Mouse (Mus musculus) liver, embryonic 15.5 days (tissue): ENCODE results near the gene Gm37240. TPM values are rescaled to one million over a fixed set of nuclear protein-coding genes. Genes with fewer than 3 reads are reported as not detected.

Experiments used
- ATAC-seq: fragments of 200-750 bp; cut with Nextera tagmentation; 2 replicates; pipeline ENCODE4 v1.8.0; 2017; ENCODE audit warnings: moderate number of reproducible peaks, mild to moderate bottlenecking, moderate library complexity; ENCODE audit not compliant: insufficient read depth
- H3K27ac ChIP-seq: fragments of 300-500 bp; sonication (generic); replicated peaks from 2 replicates; pipeline ENCODE4 v1.5.1; 2015; ENCODE audit warnings: mild to moderate bottlenecking, inconsistent platforms
- H3K27me3 ChIP-seq: fragments of 300-500 bp; sonication (generic); 2 replicates; pipeline ENCODE4 v1.6.1; 2015; ENCODE audit warnings: mild to moderate bottlenecking, inconsistent platforms
- H3K36me3 ChIP-seq: fragments of 300-500 bp; sonication (generic); replicated peaks from 2 replicates; pipeline ENCODE4 v1.6.1; 2015; ENCODE audit warnings: moderate library complexity, mild to moderate bottlenecking, inconsistent platforms
- H3K4me1 ChIP-seq: fragments of 300-500 bp; sonication (generic); replicated peaks from 2 replicates; pipeline ENCODE4 v1.6.1; 2015; ENCODE audit warnings: inconsistent platforms
- H3K4me2 ChIP-seq: fragments of 300-500 bp; sonication (generic); 2 replicates; pipeline ENCODE4 v1.6.1; 2015; ENCODE audit warnings: moderate library complexity, mild to moderate bottlenecking, inconsistent platforms
- H3K4me3 ChIP-seq: fragments of 300-500 bp; sonication (generic); replicated peaks from 2 replicates; pipeline ENCODE4 v1.5.1; 2015; ENCODE audit warnings: mild to moderate bottlenecking, inconsistent platforms
- H3K9ac ChIP-seq: fragments of 300-500 bp; sonication (generic); 2 replicates; pipeline ENCODE4 v1.6.1; 2015; ENCODE audit warnings: moderate library complexity, mild to moderate bottlenecking, inconsistent platforms
- H3K9me3 ChIP-seq: fragments of 300-500 bp; sonication (generic); replicated peaks from 2 replicates; pipeline ENCODE4 v1.6.1; 2016; ENCODE audit warnings: inconsistent platforms
- WGBS: fragments of 180-500 bp; shearing (Covaris S2); methylation state at CpG from one replicate; pipeline ENCODE4 v1.1.7; 2015; ENCODE audit warnings: mixed read lengths; ENCODE audit not compliant: insufficient replicate concordance; 5-methylcytosine and 5-hydroxymethylcytosine counted together
- polyA plus RNA-seq: library from polyadenylated mRNA; unstranded; fragments of >200 nt; fragmentation: Nextera tagmentation; extraction: Ambion mirVana; gene quantifications from 2 replicates; pipeline ENCODE4 v1.2.1, GENCODE M21; 2015

Gene Gm37240
- polyA plus RNA-seq, 1 experiment from 2014 or later: 0.24 TPM

- peak overlapping the region; percentile 88 for H3K27ac ChIP-seq
- no peaks in the 10 kb centered on the region for H3K9me3 ChIP-seq
- peaks cover 30% of the 10 kb centered on the region for H3K36me3 ChIP-seq
- peaks cover 71% of the 10 kb centered on the region for H3K27me3 ChIP-seq
- peak overlapping the region; percentile 82 for H3K4me3 ChIP-seq
- H3K4me2 ChIP-seq: peak overlapping the region; percentile 94
- peak; percentile 74 for ATAC-seq
- WGBS: 4% methylated on average over 12 of the region's 12 CpGs
- peaks cover 65% of the 10 kb centered on the region for H3K4me1 ChIP-seq
- peak overlapping the region; percentile 93 for H3K9ac ChIP-seq
These were observed 1408.4 kb downstream of the Gm37240 start for GRCm38 (mm10) chr3:84478896-84479292.

GRCm38 (mm10) chr3:84478195-84478594 is 1409.1 kb downstream of the Gm37240 start:
- peaks cover 37% of the 10 kb centered on the region for H3K36me3 ChIP-seq
- H3K9me3 ChIP-seq: no peaks in the 10 kb centered on the region
- peak overlapping the region; percentile 82 for H3K4me3 ChIP-seq
- H3K27ac ChIP-seq: peak overlapping the region; percentile 88
- peaks cover 71% of the 10 kb centered on the region for H3K27me3 ChIP-seq
- H3K4me2 ChIP-seq: peak overlapping the region; percentile 94
- WGBS: 9% methylated on average over 7 of the region's 7 CpGs
- H3K4me1 ChIP-seq: peaks cover 72% of the 10 kb centered on the region
- peak; percentile 59 for ATAC-seq
- H3K9ac ChIP-seq: peak overlapping the region; percentile 93

GRCm38 (mm10) chr3:84477498-84477897 is 1409.8 kb downstream of the Gm37240 start:
- H3K27me3 ChIP-seq: peaks cover 65% of the 10 kb centered on the region
- peak overlapping the region; percentile 94 for H3K4me2 ChIP-seq
- H3K9ac ChIP-seq: peak overlapping the region; percentile 93
- H3K36me3 ChIP-seq: peaks cover 44% of the 10 kb centered on the region
- H3K9me3 ChIP-seq: no peaks in the 10 kb centered on the region
- peak overlapping the region; percentile 82 for H3K4me3 ChIP-seq
- ATAC-seq: no peak
- WGBS: 51% methylated on average over 1 of the region's 1 CpGs
- H3K4me1 ChIP-seq: peaks cover 79% of the 10 kb centered on the region
- peak overlapping the region; percentile 88 for H3K27ac ChIP-seq

GRCm38 (mm10) chr3:84474981-84475775 is 1412.1 kb downstream of the Gm37240 start:
- 0 out of 2 replicates have a peak overlapping the region, but pooled peaks have one; percentile 12 for H3K9ac ChIP-seq
- H3K27ac ChIP-seq: peak overlapping the region; percentile 92
- peaks cover 61% of the 10 kb centered on the region for H3K36me3 ChIP-seq
- H3K4me3 ChIP-seq: peak overlapping the region; percentile 82
- 73% methylated on average over 12 of the region's 12 CpGs for WGBS
- no peak for ATAC-seq
- H3K4me1 ChIP-seq: peaks cover 83% of the 10 kb centered on the region
- H3K9me3 ChIP-seq: no peaks in the 10 kb centered on the region
- H3K27me3 ChIP-seq: peaks cover 43% of the 10 kb centered on the region
- H3K4me2 ChIP-seq: peak overlapping the region; percentile 94

GRCm38 (mm10) chr3:84474398-84474797 is 1412.9 kb downstream of the Gm37240 start:
- H3K4me2 ChIP-seq: peak overlapping the region; percentile 94
- no peak for ATAC-seq
- 72% methylated on average over 6 of the region's 6 CpGs for WGBS
- H3K9me3 ChIP-seq: no peaks in the 10 kb centered on the region
- peak overlapping the region; percentile 92 for H3K27ac ChIP-seq
- H3K4me1 ChIP-seq: peaks cover 83% of the 10 kb centered on the region
- H3K36me3 ChIP-seq: peaks cover 68% of the 10 kb centered on the region
- H3K4me3 ChIP-seq: peak overlapping the region; percentile 82
- peak overlapping the region; percentile 5; the same call in 1 of the 2 replicates for H3K9ac ChIP-seq
- peaks cover 35% of the 10 kb centered on the region for H3K27me3 ChIP-seq

GRCm38 (mm10) chr3:84472955-84473354 is 1414.4 kb downstream of the Gm37240 start:
- H3K36me3 ChIP-seq: peaks cover 79% of the 10 kb centered on the region

GRCm38 (mm10) chr3:84472527-84472926 is 1414.8 kb downstream of the Gm37240 start:
- WGBS: 53% methylated on average over 3 of the region's 3 CpGs
- Histone ChIP-seq H3K4me3 (peak overlapping the region; percentile 82), H3K9me3 (no peaks in the 10 kb centered on the region), H3K27me3 (0 out of 2 replicates have a peak, but pooled peaks cover 19% of the 10 kb centered on the region), H3K4me1 (peaks cover 98% of the 10 kb centered on the region), H3K36me3 (peaks cover 84% of the 10 kb centered on the region), H3K4me2 (peak overlapping the region; percentile 94), H3K9ac (peak overlapping the region; percentile 53), H3K27ac (peak overlapping the region; percentile 92)
- ATAC-seq: no peak

More at GRCm38 (mm10) chr3:84472955-84473354, 1414.4 kb downstream of the Gm37240 start:
- WGBS: 53% methylated on average over 5 of the region's 5 CpGs
- peak overlapping the region; percentile 53 for H3K9ac ChIP-seq
- peak overlapping the region; percentile 92 for H3K27ac ChIP-seq
- no peak for ATAC-seq
- H3K4me2 ChIP-seq: peak overlapping the region; percentile 94
- no peaks in the 10 kb centered on the region for H3K9me3 ChIP-seq
- H3K4me1 ChIP-seq: peaks cover 94% of the 10 kb centered on the region
- H3K27me3 ChIP-seq: peaks cover 24% of the 10 kb centered on the region
- peak overlapping the region; percentile 82 for H3K4me3 ChIP-seq

GRCm38 (mm10) chr3:84471146-84471545 is 1416.2 kb downstream of the Gm37240 start:
- H3K4me3 ChIP-seq: peak overlapping the region; percentile 82
- peak; percentile 95 for ATAC-seq
- H3K36me3 ChIP-seq: peaks cover 85% of the 10 kb centered on the region
- H3K4me1 ChIP-seq: peaks cover 100% of the 10 kb centered on the region
- WGBS: 19% methylated on average over 4 of the region's 4 CpGs
- 0 out of 2 replicates have a peak, but pooled peaks cover 13% of the 10 kb centered on the region for H3K27me3 ChIP-seq
- peak overlapping the region; percentile 59 for H3K9ac ChIP-seq
- H3K4me2 ChIP-seq: peak overlapping the region; percentile 94
- H3K27ac ChIP-seq: peak overlapping the region; percentile 92
- H3K9me3 ChIP-seq: no peaks in the 10 kb centered on the region

- Histone ChIP-seq H3K27ac (peak overlapping the region; percentile 74), H3K36me3 (peaks cover 82% of the 10 kb centered on the region)
These were observed 1419.2 kb downstream of the Gm37240 start for GRCm38 (mm10) chr3:84468111-84468453.

GRCm38 (mm10) chr3:84467419-84468110 is 1419.8 kb downstream of the Gm37240 start:
- H3K27me3 ChIP-seq: 0 out of 2 replicates have a peak, but pooled peaks cover 3% of the 10 kb centered on the region
- peaks cover 80% of the 10 kb centered on the region for H3K36me3 ChIP-seq
- ATAC-seq: no peak
- H3K9ac ChIP-seq: peak overlapping the region; percentile 47
- peak overlapping the region; percentile 94 for H3K4me2 ChIP-seq
- H3K4me1 ChIP-seq: peaks cover 88% of the 10 kb centered on the region
- WGBS: 27% methylated on average over 10 of the region's 10 CpGs
- H3K9me3 ChIP-seq: no peaks in the 10 kb centered on the region
- peak overlapping the region; percentile 74 for H3K27ac ChIP-seq
- peak overlapping the region; percentile 5 for H3K4me3 ChIP-seq

More at GRCm38 (mm10) chr3:84468111-84468453, 1419.2 kb downstream of the Gm37240 start:
- Histone ChIP-seq H3K9me3 (no peaks in the 10 kb centered on the region), H3K4me1 (peaks cover 93% of the 10 kb centered on the region), H3K4me3 (peak overlapping the region; percentile 5), H3K4me2 (peak overlapping the region; percentile 94), H3K9ac (peak overlapping the region; percentile 47), H3K27me3 (0 out of 2 replicates have a peak, but pooled peaks cover 3% of the 10 kb centered on the region)
- ATAC-seq: peak; percentile 1; the same call in 1 of the 2 replicates
- WGBS: 18% methylated on average over 4 of the region's 4 CpGs
